Mouse (Mus musculus) liver, embryonic 15.5 days (tissue): ENCODE measurements around the gene Cdk13. TPM values are rescaled to one million over a fixed set of nuclear protein-coding genes. Genes with fewer than 3 reads are reported as not detected.
A peak's percentile ranks its signal among the peaks of the same experiment; 100 is the strongest.

Experiments
- ATAC-seq: fragments of 200-750 bp; cut with Nextera tagmentation; 2 replicates; pipeline ENCODE4 v1.8.0; 2017; ENCODE audit warnings: moderate number of reproducible peaks, mild to moderate bottlenecking, moderate library complexity; ENCODE audit not compliant: insufficient read depth
- H3K27ac ChIP-seq: fragments of 300-500 bp; sonication (generic); replicated peaks from 2 replicates; pipeline ENCODE4 v1.5.1; 2015; ENCODE audit warnings: mild to moderate bottlenecking, inconsistent platforms
- H3K27me3 ChIP-seq: fragments of 300-500 bp; sonication (generic); 2 replicates; pipeline ENCODE4 v1.6.1; 2015; ENCODE audit warnings: mild to moderate bottlenecking, inconsistent platforms
- H3K36me3 ChIP-seq: fragments of 300-500 bp; sonication (generic); replicated peaks from 2 replicates; pipeline ENCODE4 v1.6.1; 2015; ENCODE audit warnings: moderate library complexity, mild to moderate bottlenecking, inconsistent platforms
- H3K4me1 ChIP-seq: fragments of 300-500 bp; sonication (generic); replicated peaks from 2 replicates; pipeline ENCODE4 v1.6.1; 2015; ENCODE audit warnings: inconsistent platforms
- H3K4me2 ChIP-seq: fragments of 300-500 bp; sonication (generic); 2 replicates; pipeline ENCODE4 v1.6.1; 2015; ENCODE audit warnings: moderate library complexity, mild to moderate bottlenecking, inconsistent platforms
- H3K4me3 ChIP-seq: fragments of 300-500 bp; sonication (generic); replicated peaks from 2 replicates; pipeline ENCODE4 v1.5.1; 2015; ENCODE audit warnings: mild to moderate bottlenecking, inconsistent platforms
- H3K9ac ChIP-seq: fragments of 300-500 bp; sonication (generic); 2 replicates; pipeline ENCODE4 v1.6.1; 2015; ENCODE audit warnings: moderate library complexity, mild to moderate bottlenecking, inconsistent platforms
- H3K9me3 ChIP-seq: fragments of 300-500 bp; sonication (generic); replicated peaks from 2 replicates; pipeline ENCODE4 v1.6.1; 2016; ENCODE audit warnings: inconsistent platforms
- WGBS: fragments of 180-500 bp; shearing (Covaris S2); methylation state at CpG from one replicate; pipeline ENCODE4 v1.1.7; 2015; ENCODE audit warnings: mixed read lengths; ENCODE audit not compliant: insufficient replicate concordance; 5-methylcytosine and 5-hydroxymethylcytosine counted together
- polyA plus RNA-seq: library from polyadenylated mRNA; unstranded; fragments of >200 nt; fragmentation: Nextera tagmentation; extraction: Ambion mirVana; gene quantifications from 2 replicates; pipeline ENCODE4 v1.2.1, GENCODE M21; 2015

The Cdk13 gene
- polyA plus RNA-seq, 1 experiment from 2014 or later = 6.8 TPM

DNA sequence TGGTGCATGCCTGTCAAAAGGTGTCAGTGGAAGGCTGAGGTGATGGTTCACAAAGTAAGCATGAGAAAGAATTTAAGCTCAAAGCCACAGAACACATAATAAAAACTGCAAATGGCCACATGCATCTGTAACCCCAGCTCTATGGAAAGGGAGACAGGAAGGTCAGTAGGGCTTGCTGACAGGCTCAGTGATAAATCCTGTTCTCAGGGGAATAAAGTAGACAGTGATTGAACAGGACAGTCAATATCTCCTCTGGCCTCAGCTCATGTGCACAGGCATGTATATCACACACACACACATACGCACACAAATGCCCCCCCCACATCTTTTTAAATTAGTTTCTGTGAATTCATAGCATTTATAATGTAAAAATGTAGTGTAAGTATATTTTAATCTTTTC, 42.5 kb downstream of the Cdk13 start:
- H3K27me3 ChIP-seq = no peaks in the 10 kb centered on the region
- H3K9me3 ChIP-seq = no peaks in the 10 kb centered on the region
- no peak overlapping the region for H3K4me3 ChIP-seq
- no peak overlapping the region for H3K4me2 ChIP-seq
- no peaks in the 10 kb centered on the region for H3K4me1 ChIP-seq
- ATAC-seq = no peak
- no peak overlapping the region for H3K27ac ChIP-seq
- H3K36me3 ChIP-seq = peaks cover 30% of the 10 kb centered on the region
- 74% methylated on average over 1 of the region's 1 CpGs for WGBS
- H3K9ac ChIP-seq = no peak overlapping the region

DNA sequence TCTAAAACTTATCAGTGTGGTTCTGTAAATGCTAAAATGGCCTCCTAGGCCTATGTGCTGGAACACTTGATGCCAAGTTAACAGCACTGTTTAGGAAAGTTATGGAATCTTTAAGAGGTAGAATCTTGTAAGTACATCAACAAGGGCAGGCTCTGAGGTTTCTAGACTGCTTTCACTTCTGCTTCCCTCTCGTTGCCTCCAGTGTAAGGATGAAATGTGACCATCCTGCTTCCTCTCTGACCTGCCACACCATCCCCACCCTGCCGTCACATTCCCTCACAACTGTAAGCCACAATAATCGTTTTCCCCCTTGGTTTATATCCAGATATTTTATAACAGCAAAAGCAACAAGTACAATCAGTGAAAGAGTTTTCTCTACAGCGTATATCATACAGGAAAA, 49.9 kb downstream of the Cdk13 start:
- no peak overlapping the region for H3K9ac ChIP-seq
- no peak overlapping the region for H3K4me2 ChIP-seq
- H3K4me3 ChIP-seq = no peak overlapping the region
- no peaks in the 10 kb centered on the region for H3K27me3 ChIP-seq
- H3K27ac ChIP-seq = no peak overlapping the region
- no peaks in the 10 kb centered on the region for H3K9me3 ChIP-seq
- ATAC-seq = no peak
- 52% methylated on average over 4 of the region's 4 CpGs for WGBS
- H3K36me3 ChIP-seq = peaks cover 21% of the 10 kb centered on the region
- H3K4me1 ChIP-seq = no peaks in the 10 kb centered on the region

DNA sequence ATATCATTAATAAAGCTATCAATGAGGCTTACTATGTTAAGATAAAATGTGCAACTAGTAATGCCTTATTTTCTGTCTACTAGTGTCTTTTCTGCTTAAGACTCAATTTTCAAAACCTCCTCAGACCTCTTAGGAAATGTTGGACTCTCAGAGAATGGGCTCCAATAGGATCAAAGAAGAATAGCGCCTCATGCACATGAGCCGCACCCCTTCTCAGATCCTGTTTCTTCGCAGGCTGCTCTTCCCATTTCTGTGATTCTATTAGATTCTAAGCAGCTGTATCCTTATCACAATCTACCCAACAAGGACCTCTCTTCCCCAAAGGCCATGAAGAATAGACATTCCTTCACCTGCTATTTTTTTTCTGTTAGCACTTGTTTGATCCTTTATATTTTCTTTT, 76.1 kb downstream of the Cdk13 start:
- no peaks in the 10 kb centered on the region for H3K4me1 ChIP-seq
- ATAC-seq = no peak
- H3K4me2 ChIP-seq = no peak overlapping the region
- peaks cover 18% of the 10 kb centered on the region for H3K36me3 ChIP-seq
- no peak overlapping the region for H3K4me3 ChIP-seq
- no peaks in the 10 kb centered on the region for H3K9me3 ChIP-seq
- no peaks in the 10 kb centered on the region for H3K27me3 ChIP-seq
- no peak overlapping the region for H3K9ac ChIP-seq
- no peak overlapping the region for H3K27ac ChIP-seq
- WGBS = 73% methylated on average over 3 of the region's 3 CpGs

DNA sequence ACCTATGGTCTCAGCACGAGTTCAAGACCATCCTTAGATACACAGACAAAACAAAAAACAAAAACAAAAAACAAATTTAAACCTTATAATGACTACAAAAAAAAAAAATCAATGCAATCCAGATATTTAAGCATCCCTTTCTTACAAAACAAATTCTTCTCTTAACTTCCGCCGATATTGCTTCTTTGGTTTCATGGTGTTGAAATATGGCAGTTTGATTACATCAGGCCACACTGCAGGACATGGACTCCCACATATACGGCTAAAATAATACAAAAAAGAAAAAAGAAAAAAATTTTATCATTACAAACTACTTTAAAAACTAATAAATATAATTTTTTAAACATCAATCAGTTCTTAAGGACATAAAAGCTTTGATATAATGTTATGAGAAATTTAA, 77.0 kb downstream of the Cdk13 start:
- no peaks in the 10 kb centered on the region for H3K4me1 ChIP-seq
- H3K4me2 ChIP-seq = no peak overlapping the region
- no peak overlapping the region for H3K27ac ChIP-seq
- 76% methylated on average over 4 of the region's 4 CpGs for WGBS
- no peak for ATAC-seq
- H3K9ac ChIP-seq = no peak overlapping the region
- H3K4me3 ChIP-seq = no peak overlapping the region
- no peaks in the 10 kb centered on the region for H3K27me3 ChIP-seq
- no peaks in the 10 kb centered on the region for H3K9me3 ChIP-seq
- H3K36me3 ChIP-seq = peaks cover 18% of the 10 kb centered on the region

GRCm38 (mm10) chr13:17717357-17717756, 87.5 kb downstream of the Cdk13 start:
- no peak overlapping the region for H3K9ac ChIP-seq
- no peaks in the 10 kb centered on the region for H3K4me1 ChIP-seq
- H3K27me3 ChIP-seq = no peaks in the 10 kb centered on the region
- no peak overlapping the region for H3K4me2 ChIP-seq
- no peak for ATAC-seq
- WGBS = 48% methylated on average over 1 of the region's 1 CpGs
- no peak overlapping the region for H3K4me3 ChIP-seq
- H3K27ac ChIP-seq = no peak overlapping the region
- no peaks in the 10 kb centered on the region for H3K9me3 ChIP-seq
- H3K36me3 ChIP-seq = peaks cover 35% of the 10 kb centered on the region

DNA sequence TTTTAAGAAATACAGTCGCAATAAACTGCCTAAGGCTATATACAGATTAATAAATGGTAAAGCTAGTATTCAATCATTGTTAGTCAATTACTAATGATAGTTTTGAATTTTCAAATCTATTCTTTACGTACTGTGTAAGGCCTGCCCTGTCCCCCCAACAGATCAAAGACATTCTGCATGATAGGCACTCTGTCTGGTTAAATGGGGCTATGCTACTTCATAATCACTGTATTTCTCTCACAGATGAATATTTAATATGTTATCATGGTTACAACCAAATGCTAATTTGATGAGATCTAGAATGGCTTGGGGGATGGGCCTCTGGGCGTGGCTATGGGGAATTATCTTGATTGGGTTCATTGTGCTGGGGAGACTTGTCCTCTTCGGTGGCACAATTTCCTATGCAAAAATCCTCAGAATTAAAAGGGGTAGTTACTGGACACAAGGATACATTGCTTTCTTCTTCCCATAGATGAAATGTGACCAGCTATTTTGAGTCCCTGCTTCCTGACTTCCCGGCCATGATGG, 96.0 kb downstream of the Cdk13 start:
- Histone ChIP-seq H3K4me1 (peaks cover 5% of the 10 kb centered on the region; the same call in 1 of the 2 replicates), H3K9ac (no peak overlapping the region), H3K4me3 (no peak overlapping the region), H3K36me3 (0 out of 2 replicates have a peak, but pooled peaks cover 2% of the 10 kb centered on the region), H3K4me2 (no peak overlapping the region), H3K9me3 (no peaks in the 10 kb centered on the region), H3K27me3 (no peaks in the 10 kb centered on the region), H3K27ac (no peak overlapping the region)
- 68% methylated on average over 5 of the region's 5 CpGs for WGBS
- no peak for ATAC-seq

GRCm38 (mm10) chr13:17705188-17705826, 99.6 kb downstream of the Cdk13 start:
- Histone ChIP-seq H3K27ac (no peak overlapping the region), H3K36me3 (peaks cover 9% of the 10 kb centered on the region; the same call in 1 of the 2 replicates), H3K9me3 (no peaks in the 10 kb centered on the region), H3K4me1 (peaks cover 7% of the 10 kb centered on the region; the same call in 1 of the 2 replicates), H3K9ac (no peak overlapping the region), H3K4me3 (no peak overlapping the region), H3K4me2 (no peak overlapping the region), H3K27me3 (no peaks in the 10 kb centered on the region)
- no peak for ATAC-seq
- WGBS = 78% methylated on average over 6 of the region's 6 CpGs

DNA sequence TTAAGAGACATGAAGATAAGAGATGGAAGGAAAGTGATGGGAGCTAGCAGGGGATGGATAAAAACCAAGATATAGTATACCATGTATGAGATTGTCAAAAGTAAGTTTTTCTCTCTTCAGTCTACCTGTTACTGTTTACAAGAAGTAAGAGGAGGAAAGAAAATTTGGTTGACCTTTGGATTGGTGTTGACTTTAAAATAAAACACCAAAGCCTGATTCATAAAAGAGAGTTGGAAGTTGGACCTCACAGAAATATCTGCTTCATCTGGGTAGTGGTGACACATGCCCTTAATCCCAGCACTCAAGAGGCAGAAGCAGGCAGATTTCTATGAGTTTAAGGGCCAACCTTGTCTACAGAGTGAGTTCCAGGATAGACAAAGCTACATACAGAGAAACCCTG, 102.6 kb downstream of the Cdk13 start:
- Histone ChIP-seq H3K9ac (no peak overlapping the region), H3K36me3 (peaks cover 13% of the 10 kb centered on the region; the same call in 1 of the 2 replicates), H3K4me1 (peaks cover 6% of the 10 kb centered on the region), H3K27ac (no peak overlapping the region), H3K9me3 (no peaks in the 10 kb centered on the region), H3K4me2 (no peak overlapping the region), H3K4me3 (no peak overlapping the region), H3K27me3 (no peaks in the 10 kb centered on the region)
- ATAC-seq = no peak

DNA sequence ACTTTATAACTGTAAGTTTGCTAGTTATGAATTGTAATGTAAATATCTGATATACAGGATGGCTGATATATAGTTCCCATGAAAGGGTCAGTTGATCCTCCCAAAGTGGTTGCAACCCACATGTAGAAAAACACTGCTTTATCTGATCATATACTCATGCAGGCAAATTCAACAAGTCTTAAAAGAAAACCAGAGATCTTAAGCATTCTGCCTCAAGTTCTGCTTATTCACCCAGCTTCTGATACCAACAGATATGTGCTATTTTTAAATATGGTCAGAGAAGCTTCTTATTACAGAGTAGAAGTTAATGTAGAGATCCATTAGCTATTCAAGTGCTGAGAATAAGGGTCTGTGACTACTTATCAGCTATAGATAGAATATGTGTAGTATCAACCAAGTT, 103.6 kb downstream of the Cdk13 start:
- Histone ChIP-seq H3K4me1 (peaks cover 10% of the 10 kb centered on the region), H3K4me2 (no peak overlapping the region), H3K9ac (no peak overlapping the region), H3K9me3 (no peaks in the 10 kb centered on the region), H3K4me3 (no peak overlapping the region), H3K27me3 (no peaks in the 10 kb centered on the region), H3K36me3 (peaks cover 13% of the 10 kb centered on the region; the same call in 1 of the 2 replicates), H3K27ac (no peak overlapping the region)
- no peak for ATAC-seq

- no peak overlapping the region for H3K4me3 ChIP-seq
- H3K4me2 ChIP-seq = no peak overlapping the region
- WGBS = 64% methylated on average over 3 of the region's 3 CpGs
- no peak for ATAC-seq
- H3K4me1 ChIP-seq = peaks cover 10% of the 10 kb centered on the region
- no peak overlapping the region for H3K27ac ChIP-seq
- no peaks in the 10 kb centered on the region for H3K9me3 ChIP-seq
- H3K9ac ChIP-seq = no peak overlapping the region
- no peaks in the 10 kb centered on the region for H3K27me3 ChIP-seq
- peaks cover 13% of the 10 kb centered on the region; the same call in 1 of the 2 replicates for H3K36me3 ChIP-seq
Measured at GRCm38 (mm10) chr13:17700090-17700715, 104.7 kb downstream of the Cdk13 start.

DNA sequence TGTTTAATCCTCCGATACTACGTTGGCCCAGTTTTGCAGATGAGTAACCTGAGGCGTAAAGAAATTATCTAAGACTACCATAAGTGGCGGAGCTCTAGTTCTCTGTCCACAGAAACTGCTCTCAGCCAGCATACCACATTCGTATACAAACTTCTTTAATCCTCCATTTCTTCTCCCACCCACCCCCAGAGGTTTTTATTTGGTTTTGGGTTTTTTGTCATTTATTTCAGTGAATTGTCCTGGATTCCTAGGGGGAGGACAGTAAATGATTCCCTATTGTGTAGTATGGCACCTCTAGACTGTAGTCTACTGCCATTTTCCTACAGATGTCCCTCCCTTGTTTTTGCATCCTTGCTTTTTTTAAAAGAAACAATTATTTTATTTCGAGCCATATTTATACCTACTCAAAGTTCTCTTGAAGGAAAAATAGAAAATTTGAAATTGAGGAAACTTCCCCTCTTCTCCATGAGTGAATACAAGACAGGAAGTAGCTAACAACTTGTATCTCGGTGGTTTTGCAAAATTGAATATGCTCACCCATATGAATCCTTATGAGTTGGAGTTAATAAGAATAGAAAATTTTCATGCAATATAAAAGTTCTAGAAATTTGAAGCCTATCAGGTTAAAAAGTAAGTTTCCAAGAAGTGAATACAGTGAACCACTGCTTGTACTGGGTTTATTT, 108.9 kb downstream of the Cdk13 start:
- H3K27ac ChIP-seq = peak overlapping the region; percentile 94
- H3K27me3 ChIP-seq = no peaks in the 10 kb centered on the region
- WGBS = 1% methylated on average over 7 of the region's 7 CpGs
- H3K9ac ChIP-seq = peak overlapping the region; percentile 90
- peak overlapping the region; percentile 90 for H3K4me2 ChIP-seq
- H3K9me3 ChIP-seq = no peaks in the 10 kb centered on the region
- H3K36me3 ChIP-seq = peaks cover 4% of the 10 kb centered on the region; the same call in 1 of the 2 replicates
- no peak for ATAC-seq
- H3K4me1 ChIP-seq = peaks cover 16% of the 10 kb centered on the region
- H3K4me3 ChIP-seq = peak overlapping the region; percentile 85
